Mouse (Mus musculus): Measurements from ENCODE around the gene Galnt18. TPM values are rescaled to one million over a fixed set of nuclear protein-coding genes. Genes with fewer than 3 reads are reported as not detected.

The Galnt18 gene
- total RNA-seq (2021) = 10 to 100 TPM; 53.2 to 58.5 TPM
- long read RNA-seq, transcript Galnt18-202 (11 exons, 2,530 nt) = major isoform, 83 of 120 reads
- long read RNA-seq, partial matches to known transcripts = 3 of 120 reads
- long read RNA-seq, other reads (novel, unspliced or antisense) = 34 of 120 reads

GRCm38 (mm10) chr7:111779504-111780242, at the start of gene Galnt18:
Gene Galnt18, minus strand, starts transcription at chr7:111779977.
- peak; percentile 91 to 95 for DNase-seq (ENCODE audit: low spot score in 2 of 2)

DNA sequence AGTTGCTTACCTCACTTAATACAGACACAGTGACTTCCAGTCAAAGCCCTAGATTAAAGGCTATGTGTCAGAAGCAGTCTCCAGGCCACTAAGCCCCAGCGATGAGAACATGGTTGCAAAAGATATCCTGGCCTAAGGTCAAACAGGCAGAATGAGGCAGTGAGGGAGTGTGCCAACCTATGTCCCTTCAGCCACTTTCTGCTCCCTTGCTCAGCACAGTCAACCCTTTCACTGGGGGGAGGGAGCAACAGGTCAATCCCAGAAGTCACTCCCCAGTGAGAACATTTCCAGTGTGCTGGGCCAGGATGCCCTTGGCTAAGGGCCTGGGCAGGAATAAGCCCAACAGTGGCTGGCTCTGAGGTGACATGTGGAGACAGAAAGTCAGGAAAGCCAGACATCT, 47.6 kb upstream of the Galnt18 start:
- DNase-seq (ENCODE audit: low spot score in 2 of 2) = no peak

- peak in 1 of 2 experiments; percentile 21 for DNase-seq (ENCODE audit: low spot score in 2 of 2)
Measured at GRCm38 (mm10) chr7:111813093-111813492, 33.3 kb upstream of the Galnt18 start.

DNA sequence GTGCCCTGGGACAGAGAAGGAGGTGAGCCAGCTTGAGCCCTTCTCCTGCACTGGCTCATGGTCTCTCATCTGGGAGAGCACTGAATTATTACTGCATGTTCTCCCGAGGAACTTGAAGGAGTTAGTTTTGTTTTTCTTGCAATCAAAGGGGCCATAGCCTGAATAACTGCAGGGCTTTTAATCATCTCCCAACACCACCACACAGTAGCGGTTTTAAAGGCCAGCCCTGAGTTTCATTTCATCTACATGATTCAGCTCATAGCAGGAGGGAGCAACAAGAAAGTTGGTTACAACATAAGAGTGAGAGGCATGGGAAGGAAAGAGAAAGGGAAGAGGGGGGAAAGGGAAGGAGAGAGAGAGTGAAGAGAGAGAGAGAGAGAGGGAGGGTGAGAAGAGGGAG, 31.3 kb upstream of the Galnt18 start:
- DNase-seq (ENCODE audit: low spot score in 2 of 2) = no peak

- no peak for DNase-seq (ENCODE audit: low spot score in 2 of 2)
Measured at GRCm38 (mm10) chr7:111809796-111810195, 30.0 kb upstream of the Galnt18 start.

- no peak for DNase-seq (ENCODE audit: low spot score in 2 of 2)
Measured at GRCm38 (mm10) chr7:111806083-111806482, 26.3 kb upstream of the Galnt18 start.

DNA sequence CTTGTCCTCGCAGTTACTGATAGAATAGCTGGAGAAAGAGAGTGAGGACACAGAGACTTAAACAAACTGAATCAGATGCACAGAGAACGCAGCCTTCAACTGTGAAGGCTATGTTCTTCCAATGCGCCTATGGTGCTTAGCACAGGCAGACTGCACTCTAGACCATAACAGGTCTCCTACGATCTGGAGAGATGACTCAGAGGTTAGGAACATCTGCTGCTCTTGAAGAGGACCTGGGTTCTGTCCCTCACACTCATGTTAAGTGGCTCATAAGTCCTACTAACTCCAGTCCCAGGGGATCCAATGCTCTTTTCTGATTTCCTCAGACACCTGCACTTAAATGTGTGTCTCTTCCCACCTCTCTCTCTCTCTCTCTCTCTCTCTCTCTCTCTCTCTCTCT, 24.9 kb upstream of the Galnt18 start:
- no peak for DNase-seq (ENCODE audit: low spot score in 2 of 2)

- DNase-seq (ENCODE audit: low spot score in 2 of 2) = no peak
Measured at GRCm38 (mm10) chr7:111800785-111801184, 21.0 kb upstream of the Galnt18 start.

- peak in 1 of 2 experiments; percentile 57 for DNase-seq (ENCODE audit: low spot score in 2 of 2)
Measured at GRCm38 (mm10) chr7:111800120-111800519, 20.3 kb upstream of the Galnt18 start.

DNA sequence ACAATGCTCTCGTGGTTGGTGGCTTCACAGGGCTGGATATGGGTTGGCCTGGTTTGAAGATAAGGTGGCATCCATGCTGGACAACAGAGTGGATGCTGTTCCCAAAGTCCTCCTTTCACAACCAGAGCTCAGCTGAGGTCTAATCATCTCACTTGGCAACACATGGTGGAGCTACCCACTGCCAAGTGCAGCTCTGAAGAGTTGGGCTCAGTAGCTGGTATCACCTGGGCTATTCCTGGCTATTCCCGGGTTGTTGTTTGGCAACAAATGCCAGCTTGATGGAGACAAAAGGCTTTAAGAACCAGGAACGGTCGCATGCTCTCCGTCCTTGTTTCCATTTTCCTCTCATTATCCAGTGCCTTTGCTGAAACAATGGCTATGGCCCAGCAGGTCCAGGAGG, 19.2 kb upstream of the Galnt18 start:
- no peak for DNase-seq (ENCODE audit: low spot score in 2 of 2)

DNA sequence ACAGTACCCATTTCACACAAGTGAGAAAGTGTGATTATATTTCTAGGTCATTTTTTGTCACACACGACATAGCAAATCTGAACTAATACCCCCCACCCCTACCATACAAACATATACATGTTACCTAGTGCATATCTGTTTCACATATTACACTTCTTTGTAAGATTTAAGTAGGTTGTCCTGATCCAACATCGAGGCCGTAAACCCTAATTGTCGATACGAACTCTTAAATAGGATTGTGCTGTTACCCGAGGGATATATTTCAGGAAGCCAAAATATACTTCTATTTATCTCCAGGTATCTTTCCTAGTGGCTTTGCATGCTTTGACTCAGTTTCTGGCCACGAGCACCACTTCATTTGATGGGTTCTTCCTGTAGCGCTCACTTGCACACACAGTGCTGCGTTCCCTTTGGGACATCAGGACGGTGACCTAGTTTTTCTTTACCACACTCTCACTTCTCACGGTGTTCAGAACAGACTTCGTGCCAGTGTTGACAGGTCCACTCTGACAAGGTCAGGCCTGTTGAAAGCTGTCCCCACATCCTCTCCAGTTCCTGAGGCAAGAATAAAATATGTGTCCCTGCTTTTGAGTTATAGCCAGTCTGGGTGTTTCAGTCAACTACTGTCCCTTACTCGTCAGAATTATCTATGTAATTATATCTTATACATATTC, 17.7 kb upstream of the Galnt18 start:
- no peak for DNase-seq (ENCODE audit: low spot score in 2 of 2)

- no peak for DNase-seq (ENCODE audit: low spot score in 2 of 2)
Measured at GRCm38 (mm10) chr7:111795059-111795458, 15.3 kb upstream of the Galnt18 start.

DNA sequence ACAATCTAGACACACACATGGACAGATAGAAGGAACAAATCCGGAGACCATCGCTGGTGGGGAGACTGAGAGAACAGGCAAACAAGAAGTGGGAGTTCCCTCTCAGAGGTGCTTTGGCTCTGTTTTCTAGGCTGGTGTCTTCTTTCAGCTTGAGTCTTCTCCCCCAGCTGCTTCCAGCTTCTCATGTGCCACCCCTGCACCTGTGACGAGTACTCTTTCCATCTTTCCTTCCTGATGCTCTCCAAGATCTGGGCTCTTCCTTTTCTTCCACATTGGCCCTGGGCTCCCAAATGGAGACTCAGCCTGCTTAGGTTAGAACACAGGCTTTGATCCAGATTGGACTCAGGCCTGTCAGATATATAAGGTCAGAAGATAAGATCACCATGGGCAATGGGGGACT, 12.4 kb upstream of the Galnt18 start:
- DNase-seq (ENCODE audit: low spot score in 2 of 2) = no peak

GRCm38 (mm10) chr7:111791347-111791746, 11.6 kb upstream of the Galnt18 start:
- DNase-seq (ENCODE audit: low spot score in 2 of 2) = no peak

DNA sequence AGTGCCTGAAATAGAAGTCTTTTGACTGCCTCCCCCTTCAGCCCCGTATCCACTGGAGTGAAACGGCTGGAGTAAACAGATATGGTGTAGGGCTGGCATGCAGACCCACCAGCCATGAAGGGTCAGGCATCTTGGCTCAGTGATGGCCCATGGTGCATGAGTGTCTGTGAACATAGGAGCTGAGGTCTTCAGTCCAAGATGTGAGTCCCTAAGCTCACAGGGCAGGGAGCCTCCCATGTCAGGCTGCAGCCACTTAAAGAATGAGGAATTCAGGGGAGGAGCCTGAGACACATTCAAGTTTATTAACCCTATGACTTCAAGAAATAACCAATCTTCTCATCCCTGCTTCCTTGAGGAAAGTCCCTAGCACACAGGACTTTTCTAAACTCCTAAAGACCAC, 8.1 kb upstream of the Galnt18 start:
- no peak for DNase-seq (ENCODE audit: low spot score in 2 of 2)

DNA sequence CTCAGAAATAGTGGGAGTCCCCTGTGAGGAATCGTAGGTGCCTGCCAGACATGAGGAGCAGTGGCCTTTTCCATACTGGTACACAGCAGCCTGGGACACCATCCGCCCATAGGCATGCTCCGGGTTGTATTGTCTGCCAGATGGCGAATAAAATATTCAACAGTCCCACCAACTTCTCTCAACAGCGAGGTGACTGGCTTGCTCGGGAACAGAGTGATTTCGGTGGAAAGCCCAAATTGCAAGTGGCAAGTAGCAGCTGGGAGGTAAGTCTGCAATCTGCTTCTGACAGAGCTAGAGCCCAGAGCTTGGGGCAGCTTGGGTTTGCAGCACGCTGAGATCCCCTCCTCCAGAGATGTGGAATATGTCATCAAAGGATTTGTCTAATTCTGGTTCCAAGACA, 5.7 kb upstream of the Galnt18 start:
- DNase-seq (ENCODE audit: low spot score in 2 of 2) = peak; percentile 84 to 92

DNA sequence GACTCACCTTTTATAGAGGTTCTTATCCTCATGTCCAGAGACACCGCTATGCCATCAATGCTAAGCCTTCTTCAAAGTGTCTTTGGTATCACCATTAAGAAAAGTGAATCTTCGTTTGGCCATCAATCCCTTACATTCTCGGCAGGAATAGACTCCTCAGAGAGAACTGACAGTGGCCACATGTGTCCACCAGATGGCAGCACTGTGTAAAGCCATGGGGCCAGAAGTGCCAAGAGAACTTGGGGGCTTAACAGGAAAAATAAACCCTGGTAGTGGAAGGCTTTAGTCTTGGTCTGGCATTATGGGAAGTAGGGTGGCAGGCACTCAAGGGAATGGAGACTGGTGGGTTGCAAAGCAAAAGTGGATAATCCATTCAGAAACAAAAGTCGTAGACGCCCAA, 2.3 kb upstream of the Galnt18 start:
- peak; percentile 54 to 87 for DNase-seq (ENCODE audit: low spot score in 2 of 2)

DNA sequence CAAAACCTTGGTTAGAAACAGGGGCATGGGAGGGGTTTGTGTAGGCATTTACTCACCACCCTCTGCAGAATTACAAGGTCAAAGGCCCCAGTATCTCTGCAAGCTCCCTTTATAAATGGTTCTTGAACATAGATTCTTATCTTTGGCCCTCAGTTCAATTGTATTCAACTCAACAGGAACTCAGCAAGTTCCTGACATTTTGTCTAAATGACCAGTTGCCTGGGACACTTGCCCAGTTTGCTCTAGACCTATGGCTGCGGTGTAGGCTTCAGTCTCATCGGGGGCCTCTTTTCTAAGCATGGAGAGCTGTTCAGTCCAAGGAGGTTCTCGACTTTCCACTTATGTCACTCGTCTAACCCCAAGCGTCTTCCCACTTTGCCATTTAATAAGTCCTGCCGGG, 1.5 kb upstream of the Galnt18 start:
- no peak for DNase-seq (ENCODE audit: low spot score in 2 of 2)

DNA sequence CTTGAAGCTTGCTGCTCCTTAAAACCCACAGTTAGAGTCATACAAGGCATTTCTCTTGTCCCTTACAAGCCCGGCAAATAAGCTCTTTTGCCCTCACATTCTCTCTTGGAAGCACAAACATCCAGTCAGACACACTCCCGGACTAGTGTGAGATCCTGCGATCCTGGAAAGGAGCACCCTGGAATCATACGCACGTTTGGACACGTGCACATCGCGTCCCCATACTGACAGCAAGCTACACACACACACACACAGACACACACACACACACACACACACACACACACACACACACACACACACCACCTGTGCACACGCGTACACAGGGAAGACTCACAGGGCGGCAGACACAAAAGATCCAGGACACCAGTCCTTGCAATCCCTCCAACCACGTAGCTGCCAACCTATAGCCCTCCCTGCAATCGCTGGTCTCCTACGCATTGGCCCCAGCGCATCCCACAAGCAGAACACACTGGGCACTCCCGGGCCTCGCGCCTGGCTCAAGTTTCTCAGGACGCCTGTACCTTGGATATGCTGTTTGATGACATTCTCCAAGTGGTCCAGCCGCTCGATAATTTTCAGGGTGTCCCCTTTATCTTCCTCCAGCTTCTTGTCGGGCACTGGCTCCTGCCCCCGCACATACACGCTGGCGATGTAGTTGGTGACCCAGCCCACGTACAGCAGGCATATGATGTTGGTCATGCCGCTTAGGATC, 831 bp downstream of the Galnt18 start:
- peak in 1 of 2 experiments; percentile 49 for DNase-seq (ENCODE audit: low spot score in 2 of 2)

DNA sequence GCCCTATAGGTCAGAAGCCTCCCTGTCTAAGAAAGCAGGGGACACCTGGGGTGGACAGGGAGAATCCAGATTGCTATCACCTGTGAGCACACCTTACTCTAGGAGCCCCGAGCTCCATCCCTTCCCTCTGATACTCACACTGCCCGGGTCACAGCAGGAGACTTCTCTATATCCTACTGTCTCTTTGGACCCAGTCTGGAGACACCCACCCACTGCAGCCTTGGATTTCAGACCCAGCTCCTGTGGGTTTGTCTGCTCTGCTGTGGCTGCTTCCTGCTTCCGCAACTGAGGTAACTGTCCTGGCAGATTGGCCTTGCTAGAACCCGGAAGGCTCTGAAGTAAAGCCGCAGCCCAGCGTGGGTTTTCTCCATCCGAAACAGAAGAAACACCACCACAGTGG, 1.6 kb downstream of the Galnt18 start:
- DNase-seq (ENCODE audit: low spot score in 2 of 2) = no peak

DNA sequence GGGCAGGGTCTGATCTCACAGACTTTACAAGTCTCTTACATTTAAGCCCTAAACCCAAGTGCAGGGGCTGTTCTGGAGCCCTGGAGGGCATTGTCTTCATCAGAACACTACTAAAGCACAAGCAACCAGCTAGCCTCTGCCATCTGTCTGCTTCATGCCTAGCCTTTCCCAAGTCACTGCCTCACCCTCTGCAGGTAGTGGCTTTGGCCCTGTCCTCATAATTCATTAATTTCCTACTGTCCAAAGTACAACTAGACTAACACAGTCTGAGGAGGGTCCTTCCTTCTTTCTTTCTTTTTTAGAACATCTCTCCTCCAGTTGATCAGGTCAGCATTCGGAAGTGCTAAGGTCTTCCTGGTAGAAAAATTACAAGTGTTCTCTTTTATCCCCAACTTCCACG, 2.6 kb downstream of the Galnt18 start:
- no peak for DNase-seq (ENCODE audit: low spot score in 2 of 2)

- no peak for DNase-seq (ENCODE audit: low spot score in 2 of 2)
Measured at GRCm38 (mm10) chr7:111776160-111776559, 3.6 kb downstream of the Galnt18 start.
